Mouse (Mus musculus): ENCODE measurements around the gene Xylt2.

GRCm38 (mm10) chr11:94697703-94698464 is 20.6 kb upstream of the Xylt2 start:
- TF ChIP-seq GATA1 (IDR thresholded peaks at IDR 0.05; ENCODE audit: low read length) (no peak), TAL1 (IDR thresholded peaks at IDR 0.05; ENCODE audit: low read length) (no peak)

Measured in erythroblast, embryonic 14.5 days (primary cell).